Mouse (Mus musculus): ENCODE results near the gene Tmem259. TPM values are rescaled to one million over a fixed set of nuclear protein-coding genes. Genes with fewer than 3 reads are reported as not detected.
A peak's percentile ranks its signal among the peaks of the same experiment; 100 is the strongest.
"Not testable (repeated sequence)": the region's sequence is repeated elsewhere in the genome, so short reads cannot be mapped to it uniquely, and the experiment has no call there.

Tmem259 gene
- polyA plus RNA-seq, 1 experiment from 2014 or later = 16.0 TPM

- peak within 1 kb of the TSS; percentile 92 for H3K4me2 ChIP-seq (replicated peaks)
- H3K9ac ChIP-seq = peak within 1 kb of the TSS; percentile 71
- 5% methylated on average over 45 of the region's 47 CpGs for WGBS
- peak within 1 kb of the TSS; percentile 60 for H3K4me3 ChIP-seq
- H3K4me1 ChIP-seq = peaks cover 20% of the 10 kb centered on the region
- no peak within 1 kb of the TSS for H3K27ac ChIP-seq
- peak; percentile 9; the same call in 1 of the 2 replicates for ATAC-seq (ENCODE audit: low FRiP score, low read depth)
- peaks cover 53% of the 10 kb centered on the region for H3K36me3 ChIP-seq
- H3K27me3 ChIP-seq = peaks cover 47% of the 10 kb centered on the region
- H3K9me3 ChIP-seq = no peaks in the 10 kb centered on the region
Observed at GRCm38 (mm10) chr10:79970415-79971182, 13.5 kb downstream of the Tmem259 start, which contains the start of gene Grin3b. Gene Grin3b, plus strand, starts transcription at chr10:79970715.

- Histone ChIP-seq H3K36me3 (peaks cover 55% of the 10 kb centered on the region), H3K9me3 (no peaks in the 10 kb centered on the region), H3K4me1 (peaks cover 20% of the 10 kb centered on the region), H3K4me2 (replicated peaks) (no peak overlapping the region), H3K27me3 (peaks cover 47% of the 10 kb centered on the region), H3K27ac (no peak overlapping the region), H3K9ac (no peak overlapping the region), H3K4me3 (no peak overlapping the region)
- no peak for ATAC-seq (ENCODE audit: low FRiP score, low read depth)
- 13% methylated on average over 3 of the region's 3 CpGs for WGBS
Observed at GRCm38 (mm10) chr10:79969124-79969568, 15.0 kb downstream of the Tmem259 start.

- no peak for ATAC-seq (ENCODE audit: low FRiP score, low read depth)
- Histone ChIP-seq H3K4me3 (no peak overlapping the region), H3K4me2 (replicated peaks) (no peak overlapping the region), H3K4me1 (peaks cover 20% of the 10 kb centered on the region), H3K9ac (no peak overlapping the region), H3K27me3 (peaks cover 47% of the 10 kb centered on the region), H3K36me3 (peaks cover 57% of the 10 kb centered on the region), H3K27ac (no peak overlapping the region), H3K9me3 (no peaks in the 10 kb centered on the region)
- 91% methylated on average over 1 of the region's 1 CpGs for WGBS
Observed at GRCm38 (mm10) chr10:79968181-79968580, 15.9 kb downstream of the Tmem259 start.

GRCm38 (mm10) chr10:79966886-79967400 is 17.2 kb downstream of the Tmem259 start:
- no peak overlapping the region for H3K9ac ChIP-seq
- H3K27ac ChIP-seq = no peak overlapping the region
- H3K4me2 ChIP-seq (replicated peaks) = no peak overlapping the region
- H3K4me1 ChIP-seq = peaks cover 20% of the 10 kb centered on the region
- WGBS = 91% methylated on average over 5 of the region's 5 CpGs
- peaks cover 34% of the 10 kb centered on the region for H3K27me3 ChIP-seq
- no peak overlapping the region for H3K4me3 ChIP-seq
- no peak for ATAC-seq (ENCODE audit: low FRiP score, low read depth)
- H3K9me3 ChIP-seq = no peaks in the 10 kb centered on the region
- peaks cover 68% of the 10 kb centered on the region for H3K36me3 ChIP-seq

- no peak overlapping the region for H3K4me3 ChIP-seq
- 86% methylated on average over 5 of the region's 5 CpGs for WGBS
Observed at GRCm38 (mm10) chr10:79965325-79965724, 18.8 kb downstream of the Tmem259 start.

GRCm38 (mm10) chr10:79964727-79965126 is 19.4 kb downstream of the Tmem259 start:
- no peaks in the 10 kb centered on the region for H3K9me3 ChIP-seq
- ATAC-seq (ENCODE audit: low FRiP score, low read depth) = no peak
- no peak overlapping the region for H3K9ac ChIP-seq
- WGBS = 95% methylated on average over 7 of the region's 7 CpGs
- no peak overlapping the region for H3K27ac ChIP-seq
- peaks cover 14% of the 10 kb centered on the region for H3K4me1 ChIP-seq
- H3K4me2 ChIP-seq (replicated peaks) = no peak overlapping the region
- peaks cover 72% of the 10 kb centered on the region for H3K36me3 ChIP-seq
- H3K27me3 ChIP-seq = peaks cover 15% of the 10 kb centered on the region
- H3K4me3 ChIP-seq = no peak overlapping the region

More at GRCm38 (mm10) chr10:79965325-79965724, 18.8 kb downstream of the Tmem259 start:
- Histone ChIP-seq H3K9me3 (no peaks in the 10 kb centered on the region), H3K27me3 (peaks cover 18% of the 10 kb centered on the region), H3K9ac (no peak overlapping the region), H3K4me2 (replicated peaks) (no peak overlapping the region), H3K27ac (no peak overlapping the region), H3K36me3 (peaks cover 72% of the 10 kb centered on the region), H3K4me1 (peaks cover 15% of the 10 kb centered on the region)
- no peak for ATAC-seq (ENCODE audit: low FRiP score, low read depth)

GRCm38 (mm10) chr10:79960671-79961294 is 23.3 kb downstream of the Tmem259 start:
- WGBS = 11% methylated on average over 10 of the region's 10 CpGs
- Histone ChIP-seq H3K9ac (peak overlapping the region; percentile 89), H3K9me3 (no peaks in the 10 kb centered on the region), H3K4me3 (peak overlapping the region; percentile 100), H3K36me3 (peaks cover 42% of the 10 kb centered on the region), H3K27ac (no peak overlapping the region), H3K4me1 (peaks cover 11% of the 10 kb centered on the region), H3K4me2 (replicated peaks) (peak overlapping the region; percentile 93), H3K27me3 (no peaks in the 10 kb centered on the region)
- no peak for ATAC-seq (ENCODE audit: low FRiP score, low read depth)

- Histone ChIP-seq H3K4me2 (replicated peaks) (peak within 1 kb of the TSS; percentile 93), H3K27ac (peak within 1 kb of the TSS; percentile 74), H3K4me3 (peak within 1 kb of the TSS; percentile 100), H3K27me3 (no peaks in the 10 kb centered on the region), H3K9ac (peak within 1 kb of the TSS; percentile 89), H3K9me3 (no peaks in the 10 kb centered on the region), H3K4me1 (peaks cover 16% of the 10 kb centered on the region), H3K36me3 (peaks cover 34% of the 10 kb centered on the region)
- under 1% methylated on average over 61 of the region's 61 CpGs for WGBS
- peak; percentile 95 for ATAC-seq (ENCODE audit: low FRiP score, low read depth)
Observed at GRCm38 (mm10) chr10:79959847-79960601, 24.1 kb downstream of the Tmem259 start, which contains the start of gene Wdr18. Gene Wdr18, plus strand, starts transcription at chr10:79960152.

GRCm38 (mm10) chr10:79959412-79959811 is 24.7 kb downstream of the Tmem259 start:
- H3K27ac ChIP-seq; H3K9me3 ChIP-seq; H3K9ac ChIP-seq; ATAC-seq (ENCODE audit: low FRiP score, low read depth); H3K27me3 ChIP-seq: not testable (repeated sequence)
- H3K4me2 ChIP-seq (replicated peaks) = peak overlapping the region; percentile 93
- H3K36me3 ChIP-seq = peaks cover 28% of the 10 kb centered on the region
- peak overlapping the region; percentile 100 for H3K4me3 ChIP-seq
- WGBS = 35% methylated on average over 10 of the region's 10 CpGs
- H3K4me1 ChIP-seq = peaks cover 18% of the 10 kb centered on the region

- ATAC-seq (ENCODE audit: low FRiP score, low read depth) = no peak
- Histone ChIP-seq H3K27me3 (no peaks in the 10 kb centered on the region), H3K4me2 (replicated peaks) (peak overlapping the region; percentile 23), H3K4me3 (0 out of 2 replicates have a peak overlapping the region, but pooled peaks have one; percentile 2), H3K9me3 (no peaks in the 10 kb centered on the region), H3K4me1 (peaks cover 23% of the 10 kb centered on the region), H3K36me3 (peaks cover 23% of the 10 kb centered on the region), H3K9ac (no peak overlapping the region), H3K27ac (no peak overlapping the region)
- 11% methylated on average over 21 of the region's 21 CpGs for WGBS
Observed at GRCm38 (mm10) chr10:79958140-79958816, 25.9 kb downstream of the Tmem259 start.

GRCm38 (mm10) chr10:79956643-79957154 is 27.4 kb downstream of the Tmem259 start:
- Histone ChIP-seq H3K4me3 (no peak overlapping the region), H3K9me3 (no peaks in the 10 kb centered on the region), H3K27ac (no peak overlapping the region), H3K4me1 (peaks cover 23% of the 10 kb centered on the region), H3K9ac (no peak overlapping the region), H3K36me3 (peaks cover 19% of the 10 kb centered on the region), H3K4me2 (replicated peaks) (no peak overlapping the region), H3K27me3 (no peaks in the 10 kb centered on the region)
- WGBS = 26% methylated on average over 4 of the region's 4 CpGs
- ATAC-seq (ENCODE audit: low FRiP score, low read depth) = no peak
